Mouse (Mus musculus): Measurements from ENCODE around the gene Padi3.

DNA sequence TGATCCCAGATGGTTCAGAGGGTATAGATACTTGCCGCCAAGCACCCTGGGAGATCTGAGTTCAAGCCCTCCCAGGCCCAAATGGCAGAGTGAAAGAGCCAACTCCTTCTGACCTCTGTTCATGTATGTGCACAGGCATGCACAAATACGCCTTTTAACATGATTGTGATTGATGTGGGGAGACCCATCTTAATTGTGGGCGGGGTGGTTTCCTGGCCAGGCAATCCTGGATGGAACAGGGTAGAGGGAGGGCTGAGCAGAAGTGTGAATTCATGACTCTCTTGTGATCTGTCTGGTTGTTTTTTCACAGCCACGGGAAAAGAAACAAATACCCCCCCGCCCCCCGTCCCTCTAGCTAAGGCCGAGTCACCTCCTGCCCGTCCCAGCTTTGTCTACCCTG, 22.4 kb upstream of the Padi3 start:
- TF ChIP-seq POLR2A (IDR thresholded peaks at IDR 0.05; ENCODE audit: control insufficient read depth in 1 of 2, insufficient read depth in 1 of 2, low read depth in 1 of 2, low read length in 2 of 2, poor library complexity in 1 of 2) (no peak), MEF2A (IDR thresholded peaks at IDR 0.05; ENCODE audit: extremely low read depth, insufficient replicate concordance, low read depth, low read length, poor library complexity, severe bottlenecking) (no peak), TCF12 (IDR thresholded peaks at IDR 0.05; ENCODE audit: low read depth, low read length) (no peak), HCFC1 (IDR thresholded peaks at IDR 0.05; ENCODE audit: low read depth, low read length) (no peak), KAT2A (conservative IDR thresholded peaks at IDR 0.05; ENCODE audit: low read depth, low read length) (no peak), ELF1 (IDR thresholded peaks at IDR 0.05; ENCODE audit: low read depth, low read length) (no peak), ZNF384 (IDR thresholded peaks at IDR 0.05; ENCODE audit: low read depth, low read length) (no peak), EP300 (IDR thresholded peaks at IDR 0.05; ENCODE audit: low read depth in 1 of 2, low read length in 2 of 2) (no peak), CTCF (IDR thresholded peaks at IDR 0.05 in 2 of 3, conservative IDR thresholded peaks at IDR 0.05 in 1 of 3; ENCODE audit: control insufficient read depth in 1 of 3, insufficient read depth in 1 of 3, low read depth in 2 of 3, low read length in 3 of 3, poor library complexity in 1 of 3, severe bottlenecking in 1 of 3) (no peak), MXI1 (IDR thresholded peaks at IDR 0.05; ENCODE audit: low read depth, low read length) (no peak), SMC3 (IDR thresholded peaks at IDR 0.05; ENCODE audit: low read depth, low read length) (no peak), MAX (IDR thresholded peaks at IDR 0.05; ENCODE audit: low read length) (no peak)

Measured in MEL (cell line).